Mouse (Mus musculus) right cerebral cortex, postnatal 10 days (tissue): Measurements from ENCODE around the gene Slain1.

Experiments used
- DNase-seq, 2 experiments: peaks; one replicate each; pipeline ENCODE4 v3.0.0; 2021; ENCODE audit warnings: low spot score in 2 of 2

The Slain1 gene

DNA sequence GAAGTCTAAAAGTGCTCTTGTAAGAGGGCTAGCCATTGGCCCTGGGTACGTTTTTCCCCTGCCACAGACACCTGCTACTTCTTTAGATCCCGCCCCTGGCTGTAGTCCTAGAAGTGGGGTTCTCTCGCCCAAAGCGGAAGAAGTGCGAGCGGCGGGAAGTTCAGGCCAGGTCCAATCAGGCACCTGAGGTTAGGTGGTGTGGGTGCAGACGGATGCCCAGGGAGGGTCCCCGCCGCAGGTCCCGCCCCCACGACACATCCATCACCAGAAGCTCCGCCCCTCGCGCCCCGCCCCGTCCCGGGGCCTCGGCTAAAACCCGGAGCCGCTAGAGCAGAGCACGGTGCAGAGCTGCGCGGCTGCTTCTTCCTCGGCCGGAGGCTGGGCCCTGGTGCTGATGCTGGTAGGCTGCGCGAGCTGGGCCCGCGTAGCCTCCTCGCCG is at the start of gene Slain1:
Gene Slain1, plus strand, starts transcription at position 333 of the 439 bp plus-strand sequence.
- DNase-seq, result peak; percentile 95

DNA sequence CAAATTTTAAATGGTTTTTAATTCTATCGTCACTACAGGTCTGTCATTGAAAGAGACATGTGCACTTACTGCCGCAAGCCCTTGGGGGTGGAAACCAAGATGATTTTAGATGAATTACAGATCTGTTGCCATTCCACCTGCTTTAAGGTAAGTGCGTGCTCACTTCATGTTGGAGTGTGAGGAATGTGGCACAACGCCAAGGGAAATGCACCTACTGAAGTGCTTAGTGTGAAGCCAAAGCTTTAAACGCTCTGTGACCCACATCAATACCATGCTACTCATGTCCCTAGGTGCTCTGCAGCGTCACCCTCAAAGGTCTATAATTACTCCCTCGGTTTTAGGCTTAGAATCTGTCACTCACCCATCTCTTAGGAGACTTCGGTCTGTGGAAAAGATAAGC is 42.0 kb upstream of the Slain1 start:
- DNase-seq, result no peak

DNA sequence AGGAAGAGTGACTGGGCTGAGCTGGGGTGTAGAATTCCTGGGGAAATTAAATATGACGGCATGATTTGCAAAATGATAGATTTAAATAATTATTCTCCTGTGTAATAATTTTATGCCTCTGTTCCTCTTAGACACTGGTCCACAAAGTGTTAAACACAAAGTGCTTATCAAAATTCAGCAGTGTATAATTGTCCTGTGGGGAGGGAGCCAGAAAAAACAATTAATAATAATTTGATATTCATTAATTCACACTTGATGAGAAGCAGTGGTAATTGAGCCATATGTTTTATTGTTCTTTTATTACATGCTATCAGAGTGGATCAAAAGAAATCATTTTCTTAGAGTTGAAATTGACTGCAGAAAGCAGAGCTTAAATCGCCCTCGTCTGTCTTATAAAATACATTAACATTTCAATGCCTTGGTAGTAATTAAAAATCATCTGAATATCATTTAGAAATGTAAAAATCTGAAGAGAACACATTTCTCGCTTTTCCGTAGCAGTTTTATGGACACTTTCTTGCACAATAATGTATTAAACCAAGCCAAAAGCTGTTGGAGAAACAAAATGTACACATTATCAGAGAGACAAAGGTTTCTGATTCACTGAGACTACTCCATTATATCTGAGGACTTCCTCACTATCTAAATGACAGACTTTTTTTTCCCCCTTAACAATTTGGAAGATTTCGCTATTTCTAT is 36.3 kb upstream of the Slain1 start:
- DNase-seq, result no peak

DNA sequence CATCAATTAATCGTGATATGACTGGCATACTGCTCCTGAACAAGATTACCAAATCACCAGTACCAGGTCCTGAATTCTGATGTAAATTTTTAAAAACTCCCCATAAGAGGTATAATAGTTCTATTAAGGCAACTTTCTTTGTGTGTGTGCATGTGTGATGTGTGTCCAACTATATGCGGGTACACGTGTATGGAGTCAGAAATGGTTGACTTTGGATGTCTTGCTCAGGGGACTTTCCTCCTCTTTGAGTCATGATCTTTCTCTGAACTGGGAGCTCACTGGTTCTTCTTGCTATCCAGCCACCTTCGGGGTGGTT is 35.8 kb upstream of the Slain1 start:
- no peak for DNase-seq

DNA sequence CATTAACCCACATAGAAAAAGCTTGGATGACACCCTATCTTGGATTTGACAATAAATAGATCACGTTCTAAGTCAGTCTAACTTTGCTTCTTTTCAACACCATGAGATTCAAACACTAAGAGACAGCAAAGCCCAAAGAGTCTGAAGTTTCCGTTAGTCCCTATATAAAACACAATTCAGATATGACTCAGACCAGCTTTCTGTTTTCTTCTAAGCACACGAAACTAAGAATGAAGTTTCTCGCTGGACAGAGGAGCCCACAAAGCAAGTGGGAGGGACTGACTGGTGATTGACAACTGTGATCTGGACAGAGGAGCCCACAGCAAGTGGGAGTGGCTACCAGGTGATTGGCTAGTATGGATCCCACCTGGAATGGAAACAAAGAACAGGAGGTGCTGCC is 30.3 kb upstream of the Slain1 start:
- DNase-seq, result no peak

DNA sequence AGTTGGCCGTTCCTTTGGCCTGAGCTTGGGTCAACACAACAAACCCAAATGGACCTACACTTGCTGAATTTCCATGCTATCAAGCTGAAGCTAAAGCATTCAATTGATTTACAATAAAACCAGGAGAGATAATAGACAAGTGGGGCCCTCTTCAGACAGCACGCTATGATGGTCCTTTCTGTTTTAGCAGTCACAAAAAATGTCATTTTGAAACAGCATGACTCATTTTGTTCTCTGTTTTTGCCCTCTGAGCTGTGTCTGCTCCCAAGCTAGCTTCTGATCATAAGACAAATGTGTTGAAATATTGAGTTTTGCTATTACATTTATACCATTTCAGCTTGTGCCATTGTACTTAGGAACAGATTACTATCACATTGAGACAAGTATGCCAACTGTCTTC is 28.8 kb upstream of the Slain1 start:
- DNase-seq, result no peak

DNA sequence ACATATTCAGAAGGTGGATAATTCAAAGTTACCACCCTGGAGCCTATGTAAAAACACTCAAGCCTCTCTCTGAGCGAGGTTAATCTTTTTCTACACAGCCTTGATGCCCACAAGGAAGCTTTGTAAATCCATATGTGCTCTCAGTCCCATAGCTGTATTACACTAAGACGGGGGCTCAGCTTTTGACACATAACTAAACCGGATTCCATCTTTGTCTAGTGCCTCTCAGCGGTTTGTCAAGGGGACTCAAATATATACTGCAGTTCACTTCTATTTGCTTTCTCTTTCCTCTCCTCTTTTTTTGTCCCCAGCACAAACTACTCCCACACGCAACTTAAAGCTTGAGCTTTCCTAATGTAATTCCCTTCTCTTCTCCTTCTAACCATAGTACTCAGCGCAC is 23.9 kb upstream of the Slain1 start:
- DNase-seq, result no peak

DNA sequence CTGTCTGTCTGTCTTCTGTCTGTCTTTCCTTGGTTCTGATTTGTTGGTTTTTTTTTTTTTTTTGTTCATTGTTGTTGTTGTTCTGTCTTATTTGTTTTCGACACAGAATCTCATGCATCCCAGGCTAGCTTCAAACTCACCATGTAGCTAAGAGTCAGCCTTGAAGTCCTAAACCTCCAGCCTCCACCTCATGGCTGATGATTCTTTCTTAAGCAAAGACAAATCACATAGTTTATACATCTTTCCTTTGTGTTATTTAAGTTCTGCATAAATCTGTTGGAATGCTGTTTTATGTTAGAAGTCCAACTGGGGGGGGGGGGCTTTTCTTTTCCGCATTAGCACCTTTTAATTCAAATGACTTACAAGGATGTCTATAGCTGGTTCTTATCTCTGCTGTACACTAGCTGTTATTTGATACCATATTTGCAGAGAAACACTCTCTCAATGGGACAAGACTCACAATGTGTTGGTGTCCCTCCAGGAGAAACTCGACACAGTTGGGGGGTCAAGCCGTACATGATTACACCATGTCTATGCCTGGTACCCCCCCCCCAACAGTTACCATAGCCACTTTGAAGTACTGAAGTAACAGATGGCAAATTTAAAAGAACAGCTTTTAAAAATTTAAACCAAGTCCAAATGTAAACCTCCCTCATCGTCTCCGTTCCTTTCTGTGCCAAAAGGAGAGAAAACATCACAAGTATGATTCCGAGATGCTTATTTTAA is 20.2 kb upstream of the Slain1 start:
- DNase-seq, result peak; percentile 32 to 51

DNA sequence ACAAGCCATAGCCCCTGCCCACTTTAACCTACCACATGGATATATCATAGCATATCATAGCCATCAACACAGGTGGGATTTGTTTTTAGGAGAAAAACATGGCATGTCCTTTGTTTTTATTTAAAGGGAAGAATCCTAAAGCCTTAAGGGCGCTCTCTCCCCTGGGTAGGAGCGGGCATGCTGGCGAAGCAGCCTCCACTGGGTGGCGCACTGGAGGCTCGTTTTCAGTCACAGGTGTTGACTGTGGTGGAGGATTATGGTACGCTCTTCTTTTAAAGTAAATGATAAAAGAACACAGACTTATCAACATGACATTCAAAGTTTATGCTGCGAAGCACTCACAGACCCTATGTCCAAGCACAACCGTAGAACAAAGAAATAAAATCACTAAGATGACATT is 19.5 kb upstream of the Slain1 start:
- DNase-seq, result peak in 1 of 2 experiments; percentile 63

DNA sequence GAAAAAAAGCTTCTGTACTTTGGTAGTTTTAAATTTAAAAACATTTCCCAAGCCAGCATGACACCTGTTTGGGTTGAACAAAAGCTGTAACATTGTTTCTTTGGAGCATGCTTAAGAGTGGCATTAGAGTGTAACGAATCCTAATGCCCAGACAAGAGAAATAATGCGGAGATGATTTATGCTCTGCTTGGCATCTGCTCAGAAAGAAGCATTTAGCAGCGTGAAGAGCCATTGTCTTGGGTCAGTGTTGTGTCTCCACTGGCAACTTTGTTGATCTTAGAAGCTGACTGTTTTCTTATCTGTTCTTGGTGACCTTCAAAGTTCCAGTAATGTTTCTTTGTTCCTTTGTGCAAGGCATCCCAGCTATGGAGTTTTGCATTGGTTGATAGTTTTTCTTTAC is 6.1 kb upstream of the Slain1 start:
- no peak for DNase-seq

DNA sequence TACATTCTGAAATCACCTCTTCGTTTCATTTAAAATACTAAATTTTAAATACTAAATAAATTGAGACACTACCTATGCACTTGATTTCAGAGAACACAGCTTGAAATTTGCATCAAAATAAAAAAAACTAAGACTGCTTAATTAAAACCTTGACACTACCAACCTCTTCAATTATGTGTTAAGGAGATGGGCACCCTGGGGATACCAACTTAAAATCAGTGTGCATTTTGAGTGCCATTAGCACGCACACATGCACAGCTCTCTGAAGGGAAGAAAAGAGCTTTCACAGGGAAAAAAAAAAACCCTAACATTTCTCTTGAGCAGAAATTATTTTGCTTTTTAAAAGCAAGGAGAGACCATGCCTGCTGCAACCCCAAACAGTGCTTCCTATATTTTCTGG is 2.0 kb upstream of the Slain1 start:
- DNase-seq, result no peak

DNA sequence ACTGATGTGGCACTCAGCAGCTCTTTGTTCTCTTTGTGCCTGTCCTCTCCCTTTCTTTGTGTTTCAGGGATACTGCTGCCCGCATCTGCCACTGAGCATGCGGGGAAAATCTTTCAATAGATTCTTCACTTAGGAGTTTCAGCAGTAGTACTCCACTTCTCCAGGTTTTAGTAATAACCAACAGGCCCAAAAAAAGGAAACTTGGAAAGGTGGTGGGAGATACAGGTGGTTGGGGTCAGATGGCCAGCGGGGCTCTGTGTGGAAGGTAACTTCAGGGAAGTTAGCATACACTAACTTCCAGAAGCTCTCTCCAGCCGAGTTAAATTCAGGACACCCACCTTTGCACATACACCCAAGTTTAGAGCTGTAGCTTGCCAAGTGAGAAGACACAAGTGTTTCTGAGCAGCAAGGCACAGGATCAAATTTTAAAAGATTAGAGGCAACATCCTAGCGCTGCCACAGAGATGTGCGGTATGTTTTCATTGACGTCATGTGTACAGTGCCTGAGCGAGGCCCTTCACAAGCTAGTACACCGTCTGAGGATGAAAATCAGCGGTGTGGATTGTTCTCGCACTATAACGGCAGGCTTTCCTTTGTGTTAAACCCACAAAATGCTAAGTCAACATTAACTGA is 1.3 kb upstream of the Slain1 start:
- peak in 1 of 2 experiments; percentile 54 for DNase-seq

DNA sequence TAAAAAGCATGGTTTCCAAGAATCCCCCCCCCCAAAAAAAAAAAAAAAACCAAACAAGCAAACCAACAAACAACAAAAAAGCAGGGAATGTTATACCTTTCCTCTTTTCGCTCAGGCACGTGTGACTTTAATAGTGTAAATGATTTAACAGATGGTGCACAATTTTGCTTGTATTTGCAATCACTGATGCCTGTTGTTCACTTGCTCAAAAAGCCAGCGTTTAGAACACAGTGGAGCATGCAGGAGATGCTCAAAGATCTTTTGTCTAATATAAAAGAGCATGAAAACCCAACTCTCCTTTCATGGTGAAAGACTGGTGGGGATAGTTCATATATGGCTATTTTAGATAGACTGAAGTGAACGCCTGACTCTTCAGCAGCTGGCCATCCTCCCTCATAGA is 726 bp upstream of the Slain1 start:
- DNase-seq, result peak in 1 of 2 experiments; percentile 24

DNA sequence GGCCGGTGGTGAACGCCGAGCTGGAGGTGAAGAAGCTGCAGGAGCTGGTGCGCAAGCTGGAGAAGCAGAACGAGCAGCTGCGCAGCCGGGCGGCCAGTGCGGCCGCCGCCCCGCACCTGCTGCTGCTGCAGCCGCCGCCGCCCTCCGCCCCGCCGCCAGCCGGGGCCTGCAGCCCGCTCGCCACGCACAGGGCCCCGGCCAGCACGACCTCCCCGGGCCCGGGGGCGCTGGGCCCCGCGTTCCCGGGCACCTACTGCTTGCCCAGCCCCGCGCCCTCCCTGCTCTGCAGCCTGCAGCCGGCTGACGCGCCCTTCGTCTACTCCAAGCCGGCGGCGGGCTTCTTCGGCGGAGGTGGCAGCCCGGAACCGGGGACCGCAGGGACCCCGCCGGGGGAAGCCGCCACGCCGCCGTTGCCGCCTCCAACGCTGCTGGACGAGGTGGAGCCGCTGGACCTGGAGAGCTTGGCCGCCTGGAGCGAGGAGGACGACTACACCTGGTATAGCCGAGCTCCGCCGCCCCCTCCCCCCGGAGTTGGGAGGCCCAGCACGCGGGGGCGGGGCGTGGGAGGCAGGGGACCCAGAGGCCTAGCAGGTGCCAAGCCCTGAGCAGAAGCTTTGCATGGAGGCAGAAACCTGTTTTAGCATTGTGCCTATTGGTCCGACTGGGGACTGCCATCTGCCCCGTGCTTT is 529 bp downstream of the Slain1 start:
- DNase-seq, result peak; percentile 80 to 83

DNA sequence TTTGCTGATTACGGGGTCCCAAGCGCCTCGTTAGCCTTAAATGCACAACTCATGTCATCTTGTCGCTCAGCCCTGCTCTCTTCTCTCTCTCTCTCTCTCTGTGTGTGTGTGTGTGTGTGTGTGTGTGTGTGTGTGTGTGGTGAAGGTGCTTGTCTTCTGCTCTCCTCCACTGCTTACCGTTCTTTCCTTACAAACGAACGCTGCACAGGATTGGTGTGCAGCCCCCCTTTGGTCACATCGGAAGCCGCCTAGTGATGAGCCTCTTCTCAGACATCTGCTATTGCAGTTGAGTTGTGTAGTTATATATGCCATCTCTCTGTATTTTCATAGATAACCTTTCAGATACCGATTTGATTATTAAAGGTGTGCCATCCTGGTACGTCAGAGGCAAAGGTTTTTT is 1.1 kb downstream of the Slain1 start:
- DNase-seq, result peak; percentile 47 to 56

DNA sequence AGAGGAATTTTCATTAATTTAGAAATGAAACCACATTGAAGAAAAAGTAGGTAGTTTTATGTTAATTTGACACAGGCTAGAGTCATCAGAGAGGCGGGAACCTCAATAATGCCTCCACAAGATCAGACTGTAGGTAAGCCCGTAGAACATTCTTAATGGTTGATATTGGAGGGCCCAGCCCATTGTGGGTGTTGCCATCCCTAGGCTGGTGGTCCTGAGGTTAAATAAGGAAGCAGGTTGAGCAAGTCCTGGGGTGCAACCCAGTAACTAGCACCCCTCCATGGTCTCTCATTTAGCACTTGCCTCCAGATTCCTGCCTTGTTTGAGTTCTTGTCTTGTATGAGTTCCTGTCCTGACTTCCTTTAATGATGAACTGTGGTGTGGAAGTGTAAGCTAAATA is 1.5 kb downstream of the Slain1 start:
- peak in 1 of 2 experiments; percentile 17 for DNase-seq

DNA sequence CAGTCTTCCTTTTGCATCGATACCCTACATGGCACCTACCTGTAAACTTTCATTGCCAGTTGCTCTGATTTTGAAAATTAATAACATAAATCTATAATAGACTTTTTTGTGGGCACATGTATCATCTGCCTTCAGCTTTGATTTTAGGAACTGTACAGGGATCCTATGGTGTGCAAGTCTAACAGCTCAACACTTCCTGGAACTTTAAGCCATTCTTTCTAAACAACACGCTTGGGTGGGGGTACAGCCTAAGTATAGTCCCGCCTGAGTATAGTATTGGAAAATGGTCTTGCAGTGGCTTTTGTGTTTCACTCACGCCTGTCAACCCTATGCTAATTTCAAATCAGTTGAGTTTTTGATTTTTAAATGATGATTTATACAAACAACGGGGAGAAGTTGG is 2.5 kb downstream of the Slain1 start:
- no peak for DNase-seq

DNA sequence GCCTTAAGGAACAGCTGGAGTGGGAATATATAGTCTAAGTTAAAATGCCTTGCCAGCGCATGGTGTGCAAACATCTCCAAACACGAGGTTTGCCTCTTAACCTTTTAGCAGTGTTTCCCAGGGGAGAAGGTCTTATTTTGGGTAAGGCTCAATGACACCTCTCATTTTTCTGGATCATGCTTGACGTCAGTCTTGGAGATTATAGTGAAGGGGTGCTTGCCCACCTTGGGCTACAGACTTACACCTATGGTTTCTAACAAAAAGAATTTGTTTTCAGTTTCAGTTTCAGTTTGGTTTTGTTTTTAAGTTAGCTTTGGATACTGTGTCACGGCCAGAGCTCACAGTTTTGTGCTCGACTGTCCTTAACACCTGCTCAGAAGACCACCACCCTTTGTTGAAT is 3.8 kb downstream of the Slain1 start:
- peak in 1 of 2 experiments; percentile 16 for DNase-seq

DNA sequence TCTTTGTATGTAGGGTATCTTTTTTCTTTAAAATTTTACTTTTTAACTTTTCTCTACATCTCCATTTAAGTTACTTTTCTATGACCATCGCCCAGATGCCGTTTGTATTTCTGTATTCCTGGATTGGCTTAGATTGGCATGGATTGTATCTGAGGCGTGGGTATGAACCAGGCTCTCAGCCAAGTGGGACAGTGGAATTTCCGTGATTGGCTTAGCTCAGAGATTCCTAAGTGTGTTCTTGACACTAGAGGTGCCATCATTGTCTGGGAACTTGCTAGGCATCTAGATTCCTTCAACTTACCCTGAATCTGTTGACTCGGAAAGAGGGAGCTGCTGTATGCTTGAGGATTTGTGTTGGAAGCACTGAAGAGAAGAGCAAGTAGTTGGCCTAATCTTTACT is 5.4 kb downstream of the Slain1 start:
- peak; percentile 48 to 55 for DNase-seq

DNA sequence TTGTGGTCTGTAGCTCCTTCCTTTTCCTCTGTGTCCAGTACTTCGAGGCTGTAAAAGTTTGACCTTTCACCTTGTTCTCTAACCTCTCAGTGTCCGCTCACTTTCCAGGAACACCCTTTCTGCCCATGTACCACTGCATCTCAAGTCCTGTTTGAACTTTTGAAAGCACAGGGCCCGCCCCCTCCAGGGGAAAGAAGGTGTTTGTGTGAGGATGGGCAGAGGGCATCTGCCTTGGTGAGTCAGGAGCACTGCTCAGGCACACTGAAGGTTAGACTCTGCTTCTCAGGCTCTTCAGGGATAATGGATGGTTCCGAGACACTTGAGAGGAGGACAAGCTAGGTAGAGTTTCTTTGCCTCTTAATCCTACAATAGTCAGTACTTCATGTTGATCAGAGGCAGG is 7.8 kb downstream of the Slain1 start:
- DNase-seq, result peak in 1 of 2 experiments; percentile 24

DNA sequence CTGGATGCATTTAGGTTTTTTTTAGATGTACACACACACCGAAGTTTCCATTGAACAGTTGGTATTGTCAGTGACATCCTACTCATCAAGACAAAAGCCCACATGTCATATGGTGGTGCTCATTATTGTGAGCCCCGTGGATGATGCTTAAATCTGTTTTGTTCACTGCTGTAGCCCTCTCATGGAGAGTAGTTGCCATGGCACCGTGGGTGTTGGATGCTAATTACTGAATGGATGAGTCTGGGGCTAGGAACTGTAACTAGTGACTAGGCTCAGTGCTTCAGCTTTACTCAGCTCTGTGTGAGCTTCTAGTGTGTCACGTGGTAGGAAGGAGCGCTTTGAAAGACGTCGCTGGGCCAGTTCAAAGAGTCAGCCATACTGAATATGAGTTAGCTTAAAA is 13.0 kb downstream of the Slain1 start:
- peak; percentile 67 to 85 for DNase-seq

DNA sequence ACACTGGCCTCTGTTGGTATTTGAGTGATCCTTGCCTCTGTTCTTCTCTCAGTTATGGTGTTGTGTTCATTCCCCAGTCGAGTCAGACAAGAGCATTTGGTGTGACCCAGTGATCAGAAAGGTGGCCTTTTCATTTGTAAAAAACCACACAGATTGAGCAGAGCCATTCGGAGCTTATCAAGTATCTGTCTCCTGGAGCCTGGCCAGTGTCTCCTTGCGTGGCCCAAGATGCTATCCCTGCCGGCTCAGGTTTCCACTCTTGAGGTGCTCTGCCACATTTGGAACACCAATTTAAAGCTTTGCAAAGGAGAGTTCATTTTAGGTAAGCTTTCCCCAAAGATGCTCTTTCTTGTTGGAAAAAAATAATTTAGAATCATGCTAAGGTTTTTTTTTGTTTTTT is 14.4 kb downstream of the Slain1 start:
- DNase-seq, result no peak
